Mouse (Mus musculus): Measurements from ENCODE around the gene Cep70.

The Cep70 gene

DNA sequence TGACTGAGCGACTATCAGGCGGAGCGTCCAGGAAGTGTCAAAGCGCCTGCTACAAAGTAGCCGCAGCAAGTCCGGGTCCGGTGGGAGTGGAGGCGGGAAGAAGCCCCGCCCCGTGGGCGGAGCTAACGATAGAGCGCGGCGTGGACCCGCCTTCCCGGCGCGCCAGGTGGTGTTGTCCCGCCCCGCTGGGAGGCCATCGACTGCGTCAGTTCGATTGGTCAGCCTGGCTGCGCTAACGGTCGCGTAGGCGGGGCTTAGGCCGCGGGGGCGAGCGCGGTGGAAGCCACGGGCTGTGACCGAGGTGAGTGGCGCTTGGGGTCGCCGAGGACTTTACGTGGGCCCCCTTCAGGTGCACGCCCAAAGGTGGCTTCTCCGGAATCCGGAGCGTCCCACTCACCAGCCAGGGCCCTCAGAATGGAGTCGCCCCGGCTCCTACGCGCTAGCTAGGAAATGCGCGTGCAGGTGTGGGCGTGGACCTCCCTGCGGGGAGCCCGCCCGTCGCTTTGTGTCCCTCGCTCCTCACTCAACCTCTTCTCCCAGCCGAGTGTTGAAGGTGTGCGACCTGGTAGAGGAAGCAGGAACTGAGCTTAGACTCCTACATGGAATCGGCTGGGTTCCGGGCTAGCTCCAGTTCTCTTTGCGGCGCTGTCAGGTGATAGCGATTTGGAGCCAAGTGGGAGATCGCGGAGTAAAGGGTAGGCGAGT, at the start of gene Cep70:
Gene Cep70, plus strand, starts transcription at position 178 of the 705 bp plus-strand sequence.
- DNase-seq (ENCODE audit: low spot score) = peak; percentile 95

DNA sequence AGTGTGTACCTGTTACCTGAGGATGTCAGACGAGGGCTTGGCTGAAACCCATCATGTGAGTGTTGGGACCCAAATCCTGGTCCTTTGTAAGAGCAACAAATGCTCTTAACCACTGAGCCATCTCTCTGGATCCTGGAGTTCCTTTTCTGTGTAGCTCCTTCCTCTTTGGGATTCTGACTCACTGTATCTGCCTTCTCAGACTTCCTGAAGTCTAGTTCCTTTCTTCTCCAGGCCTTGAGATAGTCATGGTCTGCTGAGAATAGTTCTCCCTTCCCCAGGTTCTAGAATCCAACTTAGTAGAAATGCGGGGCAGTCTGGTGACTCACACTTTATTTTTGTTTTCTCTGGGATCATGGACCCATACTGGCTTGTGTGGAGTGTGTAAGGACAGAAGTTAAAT, 30.5 kb upstream of the Cep70 start:
- DNase-seq (ENCODE audit: low spot score) = no peak

- DNase-seq (ENCODE audit: low spot score) = no peak
Measured at GRCm38 (mm10) chr9:99216182-99216581, 27.0 kb upstream of the Cep70 start.

DNA sequence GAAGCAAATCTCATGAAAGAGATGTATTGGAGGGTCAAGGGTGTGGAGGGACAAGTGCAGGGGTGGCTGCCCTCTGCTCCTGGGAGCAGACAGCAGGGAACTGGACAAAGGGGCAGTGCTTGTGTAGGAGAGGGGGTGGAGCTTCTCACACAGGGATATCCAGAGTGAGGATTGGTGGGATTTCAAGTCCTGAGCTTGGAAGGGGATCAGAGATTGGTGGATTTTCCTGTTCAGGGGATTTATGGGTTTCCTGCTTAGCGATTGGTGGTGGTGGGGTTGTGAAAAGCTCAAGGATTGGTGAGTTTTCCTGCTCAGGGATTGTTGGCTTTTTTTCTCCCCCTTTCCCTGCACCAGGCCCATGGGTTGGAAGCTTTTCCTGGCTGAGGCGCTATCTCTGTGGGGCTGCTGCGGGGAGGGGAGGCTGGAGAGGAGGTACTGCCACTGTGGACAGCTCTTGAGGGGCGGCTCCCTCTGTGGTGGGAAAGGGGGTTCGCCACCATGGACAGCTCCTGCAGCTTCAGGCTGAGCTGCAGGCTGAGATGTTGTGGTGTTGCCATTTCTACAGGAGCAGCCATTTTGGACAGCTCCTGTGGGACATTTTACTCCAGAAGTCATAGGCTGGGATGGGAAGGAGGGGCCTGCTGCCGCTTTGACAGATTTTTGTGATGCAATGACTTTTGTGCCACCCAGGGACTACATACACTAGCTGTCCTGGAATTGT, 25.0 kb upstream of the Cep70 start:
- peak; percentile 44 for DNase-seq (ENCODE audit: low spot score)

DNA sequence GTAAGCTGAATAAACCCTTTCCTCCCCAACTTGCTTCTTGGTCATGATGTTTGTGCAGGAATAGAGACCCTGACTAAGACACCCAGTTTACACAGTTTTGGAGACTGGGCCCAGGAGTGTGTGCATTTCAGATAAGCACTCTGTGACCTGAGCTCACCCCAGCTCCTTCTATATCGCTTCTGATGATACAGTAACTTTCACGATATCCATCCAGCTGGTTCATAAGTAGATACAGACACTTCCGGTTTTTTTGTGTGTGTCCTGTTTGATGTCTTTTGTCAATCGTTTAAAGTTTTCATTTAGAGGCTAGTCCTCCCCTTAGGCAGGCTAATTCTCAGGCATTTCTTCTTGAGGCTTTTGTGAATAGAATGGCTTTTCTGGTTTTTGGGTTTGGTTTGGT, 21.5 kb upstream of the Cep70 start:
- DNase-seq (ENCODE audit: low spot score) = no peak

- DNase-seq (ENCODE audit: low spot score) = no peak
Measured at GRCm38 (mm10) chr9:99224583-99224982, 18.6 kb upstream of the Cep70 start.

- DNase-seq (ENCODE audit: low spot score) = no peak
Measured at GRCm38 (mm10) chr9:99229450-99229849, 13.7 kb upstream of the Cep70 start.

GRCm38 (mm10) chr9:99237139-99237538, 6.0 kb upstream of the Cep70 start, which contains the start of gene Faiml:
Gene Faiml (minus strand): TSS chr9:99237239.
- no peak for DNase-seq (ENCODE audit: low spot score)

DNA sequence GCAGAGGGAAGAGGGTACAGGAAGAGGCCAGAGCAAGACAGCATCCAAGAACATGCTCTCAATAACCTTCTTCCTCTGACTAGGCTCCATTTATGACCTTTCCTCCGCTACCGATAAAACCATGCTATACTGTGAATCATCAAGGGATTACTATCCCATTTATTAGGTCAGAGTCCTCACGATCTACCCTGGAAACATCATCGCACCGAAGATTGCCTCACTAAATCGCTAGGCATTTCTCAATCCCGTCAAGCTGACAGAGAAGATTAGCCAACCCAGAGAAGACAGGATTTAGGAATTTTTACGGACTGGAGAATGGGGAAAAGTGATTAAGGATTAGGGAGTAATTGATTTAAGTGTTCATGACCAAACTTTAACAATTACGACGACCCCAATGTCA, 4.9 kb upstream of the Cep70 start:
- DNase-seq (ENCODE audit: low spot score) = no peak

DNA sequence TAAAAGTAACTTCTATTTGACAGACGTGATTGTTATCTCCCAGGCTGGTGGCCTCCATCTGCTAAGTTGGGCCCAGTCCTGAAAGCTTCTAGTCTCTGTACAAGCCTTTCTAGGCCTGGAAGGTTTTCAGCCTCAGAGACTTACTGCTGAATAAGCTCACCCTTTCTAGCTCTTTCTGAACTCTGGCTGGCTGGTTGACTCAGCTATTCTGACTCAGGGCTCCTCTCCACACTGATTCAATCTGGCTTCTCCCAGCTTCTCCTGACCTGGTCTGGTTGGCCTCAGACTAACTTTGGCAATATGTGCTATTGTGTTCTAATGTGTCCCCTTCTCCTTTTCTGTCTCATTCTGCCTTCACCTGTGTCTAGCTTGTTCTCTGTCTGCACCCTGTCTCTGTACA, 3.9 kb upstream of the Cep70 start:
- no peak for DNase-seq (ENCODE audit: low spot score)

DNA sequence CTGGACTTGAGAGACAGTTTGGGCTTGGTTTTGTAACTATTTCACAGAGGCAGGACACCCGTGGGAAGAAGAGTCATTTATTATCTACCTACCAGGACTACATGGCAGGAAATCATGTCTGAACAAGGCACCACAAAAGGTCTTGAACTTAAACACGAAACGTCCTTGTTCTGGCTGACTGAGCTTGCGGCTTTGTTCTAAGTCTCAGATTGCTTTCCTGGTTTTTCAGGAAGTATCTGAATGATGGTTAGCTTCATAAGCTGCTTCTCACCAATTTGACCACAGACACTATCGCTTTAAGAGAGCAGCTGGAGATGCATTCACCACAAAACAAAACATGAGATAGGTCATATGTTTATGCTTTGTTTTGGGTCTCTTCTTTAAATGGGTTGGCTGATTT, 2.6 kb upstream of the Cep70 start:
- no peak for DNase-seq (ENCODE audit: low spot score)

DNA sequence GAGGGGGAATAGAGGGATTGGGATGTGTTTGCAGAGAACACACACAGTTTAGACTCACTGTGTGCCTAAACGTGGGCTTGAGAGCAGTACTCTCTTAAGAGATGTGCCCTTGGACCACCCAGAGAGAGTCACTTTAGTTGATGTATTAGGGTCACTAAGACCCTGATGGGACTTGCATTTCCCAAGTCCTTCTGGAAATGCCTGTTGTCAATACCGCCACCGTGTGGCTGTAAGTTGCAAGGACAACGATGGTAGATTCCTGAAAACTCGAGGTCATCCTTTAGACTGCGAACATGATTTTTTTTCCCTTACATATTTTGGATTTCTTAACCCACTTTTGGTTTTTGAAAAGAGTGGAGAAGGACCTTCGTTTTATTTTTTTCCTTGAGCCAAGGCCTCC, 1.1 kb upstream of the Cep70 start:
- peak; percentile 78 for DNase-seq (ENCODE audit: low spot score)

- peak; percentile 87 for DNase-seq (ENCODE audit: low spot score)
Measured at GRCm38 (mm10) chr9:99242533-99243189, 506 bp upstream of the Cep70 start.

DNA sequence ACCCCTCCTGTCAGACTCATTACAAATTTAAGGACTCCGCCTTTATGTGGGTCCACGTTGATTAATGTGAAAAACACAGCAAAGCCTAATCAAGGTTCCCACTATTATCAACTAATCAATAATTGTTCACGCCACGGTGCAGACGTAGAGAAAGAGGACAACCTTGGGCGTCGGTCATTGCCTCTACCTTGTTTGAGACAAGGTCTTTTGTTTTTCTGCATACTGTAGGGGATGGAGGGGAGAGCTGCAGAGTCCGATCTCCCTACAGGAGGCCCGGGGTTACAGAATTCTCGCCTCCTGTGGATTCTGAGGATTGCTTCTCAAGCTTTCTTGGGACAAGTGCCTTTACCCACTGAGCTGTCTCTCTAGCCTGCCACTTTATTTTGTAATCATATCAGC, 727 bp downstream of the Cep70 start:
- DNase-seq (ENCODE audit: low spot score) = no peak

GRCm38 (mm10) chr9:99248304-99248703, 5.1 kb downstream of the Cep70 start:
- peak; percentile 49 for DNase-seq (ENCODE audit: low spot score)

- DNase-seq (ENCODE audit: low spot score) = no peak
Measured at GRCm38 (mm10) chr9:99248906-99249305, 5.7 kb downstream of the Cep70 start.

DNA sequence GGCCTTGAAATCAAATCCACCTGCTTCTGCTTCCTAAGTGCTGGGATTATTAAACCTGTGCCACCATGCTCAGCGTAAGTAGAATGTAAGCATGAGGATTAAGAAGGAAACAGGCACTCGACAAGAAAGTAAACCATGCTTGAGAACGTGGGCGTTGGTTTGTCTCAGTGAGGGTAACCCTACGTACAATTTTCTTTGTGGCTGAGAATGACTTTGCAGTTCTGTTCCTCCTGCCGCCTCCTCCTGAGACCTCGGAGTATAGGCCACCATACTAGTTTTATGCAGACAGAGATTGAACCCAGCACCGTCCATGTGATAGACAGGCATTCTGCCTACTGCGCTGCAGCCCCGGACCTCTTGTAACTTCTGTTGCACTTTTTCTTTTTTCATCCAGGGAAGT, 10.7 kb downstream of the Cep70 start:
- DNase-seq (ENCODE audit: low spot score) = no peak

DNA sequence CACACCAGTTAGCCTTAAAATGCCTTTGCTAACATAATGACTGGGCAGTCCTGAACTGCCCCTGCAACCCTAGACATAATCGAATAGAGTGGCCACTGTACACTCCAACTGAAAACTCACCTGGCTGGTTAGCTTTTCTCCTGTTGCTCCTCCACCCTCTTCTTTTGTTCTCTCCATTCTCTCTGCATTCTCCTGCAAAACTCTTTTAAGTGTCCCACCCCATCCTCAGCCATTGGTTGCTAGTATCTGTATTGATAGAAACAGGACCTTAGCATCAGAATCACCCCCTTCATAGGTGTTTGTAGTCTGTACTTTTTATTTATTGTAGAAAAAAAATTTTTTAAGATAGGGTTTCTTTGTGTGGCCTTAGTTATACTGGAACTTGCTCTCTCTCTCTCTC, 13.0 kb downstream of the Cep70 start:
- DNase-seq (ENCODE audit: low spot score) = no peak

- DNase-seq (ENCODE audit: low spot score) = peak; percentile 85
Measured at GRCm38 (mm10) chr9:99256821-99257220, 13.7 kb downstream of the Cep70 start.

- DNase-seq (ENCODE audit: low spot score) = no peak
Measured at GRCm38 (mm10) chr9:99258891-99259290, 15.7 kb downstream of the Cep70 start.

DNA sequence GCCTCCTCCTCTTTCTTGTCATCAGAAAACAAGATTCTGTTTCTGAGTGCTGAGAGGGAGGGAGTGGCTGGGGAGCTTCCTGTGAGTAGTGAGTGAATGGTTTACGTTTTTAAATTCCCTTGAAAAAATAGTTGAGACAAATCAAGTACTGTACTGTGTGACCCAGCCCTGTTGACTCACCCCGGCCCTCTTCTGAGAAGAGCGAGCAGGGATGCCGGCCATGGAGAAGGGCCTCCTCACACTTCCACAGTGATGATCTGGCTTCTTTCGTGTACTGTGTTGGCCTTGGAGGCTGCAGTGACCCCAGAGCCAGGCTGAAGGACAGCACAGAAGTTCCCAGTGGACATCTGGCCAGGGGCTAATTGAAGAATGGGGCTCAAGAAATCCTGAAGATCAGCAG, 61.1 kb downstream of the Cep70 start:
- DNase-seq (ENCODE audit: low spot score) = no peak

- DNase-seq (ENCODE audit: low spot score) = no peak
Measured at GRCm38 (mm10) chr9:99306226-99306625, 63.1 kb downstream of the Cep70 start.

- DNase-seq (ENCODE audit: low spot score) = no peak
Measured at GRCm38 (mm10) chr9:99319343-99319951, 76.3 kb downstream of the Cep70 start.

Data from c-Kit-positive CD71-positive TER-119-positive erythroid progenitor cells, embryonic 14.5 days (primary cell).